Mouse (Mus musculus): Measurements from ENCODE around the gene Bub1b.
"Not testable (repeated sequence)": the region's sequence is repeated elsewhere in the genome, so short reads cannot be mapped to it uniquely, and the experiment has no call there.

Bub1b gene

GRCm38 (mm10) chr2:118618013-118618412 is 20.0 kb downstream of the Bub1b start:
- no peak for DNase-seq (ENCODE audit: low spot score in 2 of 2)

GRCm38 (mm10) chr2:118620101-118620500 is 22.1 kb downstream of the Bub1b start:
- no peak for DNase-seq (ENCODE audit: low spot score in 2 of 2)

GRCm38 (mm10) chr2:118620608-118621007 is 22.6 kb downstream of the Bub1b start:
- DNase-seq (ENCODE audit: low spot score in 2 of 2) = no peak

- no peak for DNase-seq (ENCODE audit: low spot score in 2 of 2)
These were observed 31.3 kb downstream of the Bub1b start for GRCm38 (mm10) chr2:118629276-118629675.

- DNase-seq (ENCODE audit: low spot score in 2 of 2) = no peak
These were observed 35.4 kb downstream of the Bub1b start for GRCm38 (mm10) chr2:118633441-118633840.

- DNase-seq (ENCODE audit: low spot score in 2 of 2) = no peak
These were observed 39.2 kb downstream of the Bub1b start for GRCm38 (mm10) chr2:118637258-118637657.

- peak; percentile 33 to 65 for DNase-seq (ENCODE audit: low spot score in 2 of 2)
These were observed 40.0 kb downstream of the Bub1b start for GRCm38 (mm10) chr2:118637888-118638526.

GRCm38 (mm10) chr2:118638686-118639085 is 40.7 kb downstream of the Bub1b start:
- DNase-seq (ENCODE audit: low spot score in 2 of 2) = no peak

GRCm38 (mm10) chr2:118641147-118641546 is 43.1 kb downstream of the Bub1b start:
- DNase-seq (ENCODE audit: low spot score in 2 of 2) = no peak

GRCm38 (mm10) chr2:118642431-118642830 is 44.4 kb downstream of the Bub1b start:
- DNase-seq (ENCODE audit: low spot score in 2 of 2) = no peak

GRCm38 (mm10) chr2:118642942-118643341 is 44.9 kb downstream of the Bub1b start:
- no peak for DNase-seq (ENCODE audit: low spot score in 2 of 2)

- DNase-seq (ENCODE audit: low spot score in 2 of 2) = no peak
These were observed 48.7 kb downstream of the Bub1b start for GRCm38 (mm10) chr2:118646665-118647064.

- DNase-seq (ENCODE audit: low spot score in 2 of 2) = not testable (repeated sequence)
These were observed 52.7 kb downstream of the Bub1b start for GRCm38 (mm10) chr2:118650697-118651096.

- DNase-seq (ENCODE audit: low spot score in 2 of 2) = no peak
These were observed 58.8 kb downstream of the Bub1b start for GRCm38 (mm10) chr2:118656688-118657281.

GRCm38 (mm10) chr2:118658457-118658856 is 60.4 kb downstream of the Bub1b start:
- DNase-seq (ENCODE audit: low spot score in 2 of 2) = no peak

GRCm38 (mm10) chr2:118659077-118659476 is 61.1 kb downstream of the Bub1b start:
- no peak for DNase-seq (ENCODE audit: low spot score in 2 of 2)

- DNase-seq (ENCODE audit: low spot score in 2 of 2) = no peak
These were observed 61.5 kb downstream of the Bub1b start for GRCm38 (mm10) chr2:118659493-118659892.

GRCm38 (mm10) chr2:118659998-118660452 is 62.0 kb downstream of the Bub1b start:
- no peak for DNase-seq (ENCODE audit: low spot score in 2 of 2)

GRCm38 (mm10) chr2:118661891-118662290 is 63.9 kb downstream of the Bub1b start:
- no peak for DNase-seq (ENCODE audit: low spot score in 2 of 2)

- peak; percentile 64 to 69 for DNase-seq (ENCODE audit: low spot score in 2 of 2)
These were observed 65.1 kb downstream of the Bub1b start, which contains the start of gene Pak6 for GRCm38 (mm10) chr2:118662902-118663803. Pak6 (plus strand) TSS chr2:118663303.

- no peak for DNase-seq (ENCODE audit: low spot score in 2 of 2)
These were observed 66.1 kb downstream of the Bub1b start for GRCm38 (mm10) chr2:118663804-118664766.

All from frontal cortex, postnatal 14 days (tissue).